Mouse (Mus musculus): Measurements from ENCODE around the gene Tfcp2.

The Tfcp2 gene

DNA sequence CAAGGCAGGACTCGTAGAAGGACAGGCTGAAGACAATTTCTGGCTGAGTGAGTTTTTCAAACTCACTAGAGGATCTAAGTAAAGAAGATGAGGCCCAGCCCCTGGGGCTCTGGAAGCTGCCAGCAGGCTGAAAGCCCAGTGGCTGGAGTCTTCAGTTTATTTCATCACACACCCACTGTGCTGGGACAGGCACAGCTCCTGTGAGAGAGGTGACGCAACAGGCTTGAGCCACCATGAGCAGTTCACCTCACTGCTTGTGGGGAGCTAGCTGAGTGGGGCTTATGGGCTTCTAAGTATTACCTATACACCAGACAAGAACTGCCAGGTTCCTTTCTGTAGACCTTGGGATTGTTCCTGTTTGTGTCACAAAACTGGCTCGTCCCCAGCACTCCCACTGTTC, 66.2 kb downstream of the Tfcp2 start:
- no peak for DNase-seq

- DNase-seq = no peak
Observed at GRCm38 (mm10) chr15:100478925-100479324, 72.9 kb downstream of the Tfcp2 start.

- DNase-seq = no peak
Observed at GRCm38 (mm10) chr15:100478351-100478750, 73.5 kb downstream of the Tfcp2 start.

DNA sequence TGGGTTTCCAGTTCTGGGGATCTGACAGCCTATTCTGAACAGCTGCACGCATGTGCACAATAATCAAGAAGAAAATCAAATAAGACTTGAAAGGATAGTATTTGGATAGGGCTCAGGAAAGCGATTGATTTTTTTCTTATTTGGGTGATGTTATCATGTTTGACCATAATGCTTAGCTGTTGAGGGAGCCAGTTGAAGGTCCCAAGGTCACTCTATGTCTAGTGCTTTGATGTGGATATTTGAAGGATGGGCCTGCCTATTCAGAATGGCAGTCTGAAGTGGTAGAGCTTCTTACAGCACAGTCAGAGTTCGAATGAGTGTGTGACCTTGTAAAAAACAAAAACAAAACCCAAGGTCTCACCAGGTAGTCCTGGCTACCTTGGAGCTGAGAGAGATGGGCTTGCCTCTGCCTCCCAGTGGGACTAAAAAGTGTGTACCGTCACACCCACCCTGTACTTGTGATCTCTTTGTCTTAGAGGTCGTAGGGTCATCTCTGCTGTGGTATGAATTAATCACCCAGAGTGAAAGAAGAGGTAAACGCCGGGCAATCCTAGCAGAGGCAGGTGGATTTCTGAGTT, 77.8 kb downstream of the Tfcp2 start:
- DNase-seq = no peak

DNA sequence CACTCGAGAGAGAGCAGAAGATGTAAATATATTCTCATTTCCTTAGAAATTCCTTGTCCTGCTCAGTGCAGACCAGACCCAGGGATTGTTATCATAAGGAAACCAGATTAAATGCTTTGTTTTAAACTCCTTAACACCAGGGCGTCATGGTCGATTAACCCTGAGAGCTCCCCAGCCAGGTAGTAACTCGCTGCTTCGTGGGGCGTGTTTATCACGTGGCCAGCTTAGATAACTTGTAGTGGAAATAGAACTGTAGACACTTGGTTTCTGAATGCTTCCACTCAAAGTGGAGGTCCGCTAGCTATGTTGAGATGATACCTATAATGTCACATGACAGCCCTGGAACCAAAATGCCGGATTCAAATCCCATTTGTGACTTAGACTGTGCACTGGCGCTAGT, 81.8 kb downstream of the Tfcp2 start:
- no peak for DNase-seq

- no peak for DNase-seq
Observed at GRCm38 (mm10) chr15:100469189-100469545, 82.6 kb downstream of the Tfcp2 start.

- DNase-seq = peak; percentile 92
Observed at GRCm38 (mm10) chr15:100468295-100469188, 83.3 kb downstream of the Tfcp2 start, which contains the start of gene Letmd1. TSS of gene Letmd1 (plus strand) at chr15:100469023.

GRCm38 (mm10) chr15:100467738-100468137, 84.1 kb downstream of the Tfcp2 start:
- DNase-seq = no peak

DNA sequence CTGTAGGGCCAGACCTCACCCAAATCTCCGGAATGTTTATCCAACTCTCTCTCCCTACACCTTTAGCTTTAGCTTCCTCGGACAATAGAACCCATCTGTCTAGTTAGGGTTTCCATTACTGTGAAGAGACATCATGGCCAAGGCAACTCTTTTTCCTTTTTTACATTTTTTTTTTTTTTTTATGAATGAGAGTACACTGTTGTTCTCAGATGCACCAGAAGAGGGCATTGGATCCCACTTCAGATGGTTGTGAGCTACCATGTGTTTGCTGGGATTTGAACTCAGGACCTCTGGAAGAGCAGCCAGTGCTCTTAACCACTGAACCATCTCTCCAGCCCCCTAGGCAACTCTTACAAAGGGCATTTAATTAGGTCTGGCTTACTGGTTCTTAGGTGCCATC, 86.4 kb downstream of the Tfcp2 start:
- no peak for DNase-seq

GRCm38 (mm10) chr15:100463712-100464111, 88.1 kb downstream of the Tfcp2 start:
- DNase-seq = peak; percentile 88

DNA sequence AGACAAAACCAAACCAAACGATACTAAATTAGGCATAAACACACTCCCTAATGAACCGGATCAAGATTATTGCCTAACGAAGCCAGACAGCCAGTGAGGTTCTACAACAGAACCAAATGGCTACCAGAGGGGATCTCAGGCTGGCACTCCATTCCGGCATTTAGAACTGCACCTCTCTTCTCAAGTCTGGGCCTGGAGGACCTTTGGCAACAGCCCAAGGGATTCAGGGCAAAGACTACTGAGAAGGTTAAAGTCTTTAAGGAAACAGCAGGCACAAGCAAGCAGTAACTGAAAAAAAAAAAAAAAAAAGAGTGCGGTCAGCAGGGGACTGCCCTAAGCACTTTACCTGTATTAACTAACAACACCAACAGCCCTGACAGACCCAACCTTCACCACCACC, 89.7 kb downstream of the Tfcp2 start:
- DNase-seq = no peak

DNA sequence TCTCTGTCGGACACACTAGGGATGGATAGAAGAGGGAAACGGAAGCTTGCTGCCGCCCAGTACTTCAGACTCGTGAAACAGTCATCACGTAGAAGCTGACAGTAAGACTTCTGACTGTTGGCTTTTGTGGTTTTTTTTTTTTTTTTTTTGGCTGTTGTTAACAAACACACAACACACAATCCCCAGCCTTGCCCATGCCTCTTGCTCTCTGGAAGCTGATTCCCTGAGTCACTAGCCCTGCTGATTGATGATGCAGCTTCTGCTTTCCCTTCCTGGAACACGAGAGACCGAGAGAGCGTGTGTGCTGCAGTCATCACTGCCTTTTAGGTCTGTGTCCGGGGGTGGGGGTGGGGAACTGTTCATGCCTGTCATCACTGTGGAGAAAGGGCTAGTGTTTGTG, 90.2 kb downstream of the Tfcp2 start:
- DNase-seq = no peak

DNA sequence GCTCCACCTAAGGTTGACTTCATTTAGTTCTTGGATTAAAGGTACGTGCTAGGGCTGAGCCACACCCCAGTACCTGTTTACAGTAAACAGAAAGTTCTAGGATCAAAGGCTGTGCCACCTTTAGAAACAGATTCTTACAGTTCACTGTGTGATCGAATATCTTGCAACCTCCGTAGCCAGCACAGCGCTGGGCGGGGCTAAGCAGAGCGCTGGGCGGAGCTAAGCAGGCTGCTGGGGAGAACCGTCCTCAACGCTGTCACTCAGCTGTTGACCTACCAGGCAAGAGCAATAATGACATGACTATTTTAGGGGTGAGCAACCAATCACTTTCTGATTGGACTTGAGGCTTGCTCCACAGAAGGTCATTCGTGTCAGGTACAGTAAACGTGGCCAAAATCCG, 90.9 kb downstream of the Tfcp2 start:
- DNase-seq = peak; percentile 82

GRCm38 (mm10) chr15:100458055-100458454, 93.8 kb downstream of the Tfcp2 start:
- peak; percentile 87 for DNase-seq

- peak; percentile 91 for DNase-seq
Observed at GRCm38 (mm10) chr15:100457340-100457739, 94.5 kb downstream of the Tfcp2 start.

DNA sequence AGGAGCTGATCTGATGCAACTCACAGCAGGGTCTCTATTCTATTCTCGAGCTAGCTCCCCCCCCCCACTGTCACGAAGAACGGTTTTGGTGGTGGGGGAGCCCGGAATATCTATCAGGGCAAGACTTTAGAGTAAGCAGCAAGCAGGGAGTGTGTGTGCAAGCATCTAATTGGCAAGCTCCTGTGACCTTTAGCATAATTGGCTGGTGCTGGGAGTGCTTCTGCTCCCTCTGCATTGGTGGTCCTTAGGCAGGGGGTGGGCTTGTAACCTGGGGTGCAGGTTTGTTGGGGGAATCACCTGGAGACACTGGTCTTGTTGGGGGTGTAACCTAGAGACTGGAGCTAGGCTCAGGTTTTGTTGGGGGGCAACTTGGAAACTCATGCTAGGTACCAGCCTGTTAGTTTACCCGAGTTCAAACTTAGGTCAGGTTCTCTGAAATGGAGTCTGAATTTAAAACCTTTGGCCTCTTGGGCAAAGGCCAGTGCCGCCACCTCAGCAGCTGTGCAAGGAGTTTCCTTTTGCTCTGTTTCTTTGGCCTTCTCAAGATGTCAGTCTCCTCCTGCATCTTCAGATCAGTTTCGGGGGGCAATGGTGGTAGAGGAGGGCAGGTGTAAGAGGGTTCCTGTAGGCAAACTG, 95.3 kb downstream of the Tfcp2 start:
- no peak for DNase-seq

- DNase-seq = no peak
Observed at GRCm38 (mm10) chr15:100452486-100452885, 99.3 kb downstream of the Tfcp2 start.

- no peak for DNase-seq
Observed at GRCm38 (mm10) chr15:100451245-100451644, 100.6 kb downstream of the Tfcp2 start.

DNA sequence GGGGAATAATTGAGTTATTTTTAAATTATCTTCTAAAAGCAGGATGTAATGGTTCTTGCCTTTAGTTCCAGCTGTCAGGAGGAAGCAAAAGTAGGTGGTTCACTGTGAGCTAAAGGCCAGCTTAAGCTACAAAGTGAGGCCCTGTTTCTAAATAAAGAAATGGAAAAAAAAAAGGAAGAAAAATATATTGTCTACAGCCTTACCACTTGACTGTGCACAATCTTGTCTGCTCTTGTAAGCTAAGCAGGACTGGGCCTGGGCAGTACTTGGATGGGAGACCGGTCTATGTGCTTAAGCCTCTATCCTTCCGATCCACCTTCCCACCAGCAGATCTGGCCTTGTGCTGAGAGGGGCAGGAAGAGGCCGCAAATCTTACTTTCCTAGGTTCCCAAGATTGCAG, 102.3 kb downstream of the Tfcp2 start:
- no peak for DNase-seq

DNA sequence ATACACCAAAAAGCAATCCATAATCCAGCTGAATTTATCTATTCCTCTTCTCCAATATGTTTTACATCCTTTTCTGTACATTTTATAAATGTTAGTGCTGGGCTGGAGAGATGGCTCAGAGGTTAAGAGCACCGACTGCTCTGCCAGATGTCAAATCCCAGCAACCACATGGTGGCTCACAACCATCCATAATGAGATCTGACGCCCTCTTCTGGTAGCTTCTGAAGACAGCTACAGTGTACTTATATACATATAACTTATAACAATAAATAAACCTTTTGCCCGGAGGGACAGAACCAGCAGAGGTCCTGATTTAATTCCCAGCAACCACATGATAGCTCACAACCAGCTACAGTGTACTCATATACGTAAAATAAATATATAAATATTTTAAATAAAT, 103.2 kb downstream of the Tfcp2 start:
- no peak for DNase-seq

All from thymus, postnatal 4 days (tissue).